Mouse (Mus musculus): ENCODE measurements around the gene Cul9.

Gene Cul9

GRCm38 (mm10) chr17:46553926-46554325, 7.7 kb upstream of the Cul9 start:
- intact Hi-C loops (cut with DNase I), result no loop called here

DNA sequence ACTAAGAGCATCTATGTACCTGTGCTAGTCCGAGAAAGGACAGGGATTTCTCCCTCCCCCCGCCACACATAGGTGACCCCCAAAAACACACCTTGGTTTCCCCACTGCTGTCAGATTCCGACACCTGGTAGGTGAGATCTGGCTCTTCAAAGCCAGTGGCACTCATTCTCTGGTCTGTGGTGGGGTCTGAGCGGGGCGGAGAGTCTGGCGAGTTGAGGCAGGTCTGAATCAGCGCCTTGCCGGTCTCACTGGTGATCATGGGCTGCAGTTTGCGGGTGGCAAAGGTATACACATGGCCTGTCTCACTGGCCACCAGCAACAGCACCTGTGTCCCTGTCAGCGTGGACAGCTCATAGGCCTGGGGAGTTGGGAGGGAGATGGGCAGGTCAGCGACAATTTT, 7.3 kb upstream of the Cul9 start:
- intact Hi-C loops (cut with DNase I), result no loop called here

DNA sequence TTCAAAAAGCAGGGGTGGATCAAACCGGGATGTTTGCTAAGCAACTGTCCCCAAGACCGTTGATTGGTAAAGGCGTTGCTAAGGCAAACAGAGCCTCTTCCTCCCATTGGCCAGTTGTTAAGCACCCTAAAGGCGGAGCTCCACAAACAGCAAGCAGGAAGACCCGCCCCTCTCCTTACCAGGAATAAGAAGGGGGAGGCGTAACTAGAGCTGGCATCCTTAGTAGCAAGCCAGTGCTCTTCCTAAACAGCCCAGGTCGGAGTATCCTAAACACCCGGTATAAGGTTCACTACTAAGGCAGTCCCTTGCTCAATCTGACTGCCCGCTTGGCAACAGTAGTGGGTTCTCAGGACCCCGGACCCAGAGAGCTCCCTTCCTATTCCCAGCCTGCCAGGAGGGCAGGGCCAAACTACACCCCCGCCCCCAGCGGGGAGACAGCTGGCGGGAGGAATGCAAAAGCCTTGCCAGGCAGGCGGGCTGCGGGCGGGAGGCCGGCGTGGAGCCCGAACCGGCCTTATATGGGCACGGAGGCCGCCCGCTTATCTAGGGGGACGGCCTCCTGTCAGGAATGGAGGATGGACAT, 6.7 kb upstream of the Cul9 start:
- intact Hi-C loops (cut with DNase I), result no loop called here

DNA sequence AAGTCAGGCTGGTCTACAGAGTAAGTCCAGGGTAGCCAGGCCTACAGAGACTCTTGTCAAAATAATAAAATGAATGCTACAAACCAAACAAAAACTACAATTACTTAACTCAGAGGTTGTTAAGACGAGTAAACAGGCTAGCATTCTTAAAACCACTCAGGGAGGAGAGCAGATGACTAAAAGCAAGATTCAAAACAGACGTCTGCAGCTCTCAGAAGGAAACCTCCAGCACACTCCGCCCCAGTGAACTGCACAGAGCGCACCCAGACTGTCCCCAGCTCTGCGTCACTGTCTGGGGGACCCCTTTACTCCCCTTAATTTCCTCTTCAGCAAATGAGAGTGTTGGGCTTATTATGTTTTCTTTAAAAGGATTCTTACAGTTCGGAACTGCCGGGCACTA, 6.0 kb upstream of the Cul9 start:
- intact Hi-C loops (cut with DNase I), result no loop called here

DNA sequence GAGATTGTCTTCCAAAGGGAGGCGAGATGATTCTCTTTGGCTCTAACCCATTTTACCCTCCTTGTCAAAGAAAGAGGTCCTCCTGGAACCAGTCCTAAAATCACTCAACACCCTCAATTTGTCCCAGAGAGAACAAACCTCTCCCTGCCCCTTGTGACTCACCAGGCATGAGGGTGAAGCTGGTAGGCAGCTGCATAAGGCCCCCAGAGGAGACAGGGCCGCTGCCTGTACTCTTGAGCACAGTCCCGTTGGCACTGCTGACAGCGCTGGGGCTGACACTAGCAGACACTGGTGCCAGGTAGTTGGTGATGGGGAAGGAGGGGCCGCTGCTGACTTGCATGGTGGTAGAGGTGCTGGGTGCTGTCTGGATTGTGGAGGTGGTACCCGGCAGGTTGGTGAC, 5.2 kb upstream of the Cul9 start:
- intact Hi-C loops (cut with DNase I), result no loop called here

GRCm38 (mm10) chr17:46550904-46551303, 4.7 kb upstream of the Cul9 start:
- intact Hi-C loops (cut with DNase I), result no loop called here

GRCm38 (mm10) chr17:46549642-46550041, 3.5 kb upstream of the Cul9 start:
- intact Hi-C loops (cut with DNase I), result no loop called here

DNA sequence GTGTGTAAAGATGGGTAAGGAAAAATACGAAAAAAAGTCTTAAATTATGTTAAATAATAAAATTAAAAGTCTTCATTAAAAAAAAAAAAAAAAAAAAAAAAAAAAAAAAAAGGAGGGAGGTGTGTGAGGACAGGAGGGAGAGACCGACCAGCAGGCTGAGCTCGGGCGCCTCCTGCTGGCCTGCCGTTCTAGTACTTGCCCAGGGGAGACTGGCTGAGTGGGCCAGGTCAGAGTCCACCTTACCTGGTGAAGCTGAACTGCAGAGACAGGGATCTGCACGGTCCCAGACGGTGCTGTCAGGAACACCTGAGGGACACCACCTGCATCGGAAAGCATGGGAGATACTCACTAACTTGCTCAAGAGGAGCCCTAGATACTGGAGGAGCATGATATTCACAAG, 3.0 kb upstream of the Cul9 start:
- intact Hi-C loops (cut with DNase I), result no loop called here

- intact Hi-C loops (cut with DNase I), result no loop called here
These were observed 2.6 kb upstream of the Cul9 start for GRCm38 (mm10) chr17:46548741-46549140.

DNA sequence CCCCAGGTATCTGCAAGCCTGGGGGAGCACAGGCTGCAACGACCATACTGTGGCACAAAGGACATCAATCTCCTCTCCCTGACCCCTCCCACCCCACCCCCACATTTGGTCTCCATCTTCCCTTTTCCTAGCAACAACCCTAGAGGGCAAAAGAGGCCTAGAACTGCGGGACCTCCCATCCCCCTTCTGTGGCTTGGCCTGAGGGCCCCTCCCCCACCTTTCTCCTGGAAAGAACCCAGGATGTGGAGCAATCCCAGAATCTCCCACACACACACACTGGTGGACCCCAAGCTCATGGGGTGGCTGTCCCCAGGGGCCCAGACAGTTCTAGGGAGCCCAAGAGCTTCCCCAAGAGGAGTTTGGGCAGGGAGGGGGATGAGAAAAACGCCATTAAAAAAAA, 1.7 kb upstream of the Cul9 start:
- intact Hi-C loops (cut with DNase I), result no loop called here

- intact Hi-C loops (cut with DNase I), result no loop called here
These were observed 807 bp upstream of the Cul9 start for GRCm38 (mm10) chr17:46546995-46547394.

DNA sequence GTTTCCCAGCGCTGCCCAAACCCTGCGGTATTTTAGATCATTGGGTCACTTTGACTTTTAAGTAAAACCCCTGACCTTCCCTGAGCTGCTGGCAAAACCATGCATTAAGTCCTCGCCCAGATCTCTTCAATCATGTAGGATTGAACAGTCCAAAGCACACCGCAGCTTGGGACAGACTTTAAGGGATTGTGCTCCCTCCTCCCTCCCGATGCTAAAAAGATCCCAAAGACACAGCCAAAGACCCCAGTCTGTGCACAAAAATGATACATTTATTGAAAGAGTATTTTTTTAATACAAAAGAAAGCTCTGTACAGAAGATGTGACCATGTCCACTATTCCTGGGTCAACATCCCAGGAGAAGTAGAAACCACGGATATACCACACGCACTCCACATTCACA, 403 bp upstream of the Cul9 start:
- intact Hi-C loops (cut with DNase I), result no loop called here

DNA sequence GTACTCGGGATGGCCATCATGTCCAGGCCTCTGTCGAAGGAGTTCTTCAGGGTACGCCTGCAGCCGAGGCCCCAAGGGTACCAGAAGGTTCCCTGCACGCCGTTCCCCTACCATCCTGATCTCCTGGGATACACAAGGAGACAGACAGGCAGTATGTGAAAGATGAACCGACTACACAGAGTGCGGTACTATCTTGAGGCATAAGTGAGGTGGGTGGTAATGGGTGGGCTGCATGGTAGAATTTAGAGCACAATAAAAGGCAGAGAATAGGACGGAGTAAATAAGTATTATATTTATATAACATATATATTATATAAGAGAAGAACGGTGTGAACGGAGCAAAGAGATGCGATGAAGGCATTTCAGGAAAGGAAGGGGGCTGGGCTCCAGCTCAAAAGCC, 2.5 kb downstream of the Cul9 start:
- intact Hi-C loops (cut with DNase I), result no loop called here

DNA sequence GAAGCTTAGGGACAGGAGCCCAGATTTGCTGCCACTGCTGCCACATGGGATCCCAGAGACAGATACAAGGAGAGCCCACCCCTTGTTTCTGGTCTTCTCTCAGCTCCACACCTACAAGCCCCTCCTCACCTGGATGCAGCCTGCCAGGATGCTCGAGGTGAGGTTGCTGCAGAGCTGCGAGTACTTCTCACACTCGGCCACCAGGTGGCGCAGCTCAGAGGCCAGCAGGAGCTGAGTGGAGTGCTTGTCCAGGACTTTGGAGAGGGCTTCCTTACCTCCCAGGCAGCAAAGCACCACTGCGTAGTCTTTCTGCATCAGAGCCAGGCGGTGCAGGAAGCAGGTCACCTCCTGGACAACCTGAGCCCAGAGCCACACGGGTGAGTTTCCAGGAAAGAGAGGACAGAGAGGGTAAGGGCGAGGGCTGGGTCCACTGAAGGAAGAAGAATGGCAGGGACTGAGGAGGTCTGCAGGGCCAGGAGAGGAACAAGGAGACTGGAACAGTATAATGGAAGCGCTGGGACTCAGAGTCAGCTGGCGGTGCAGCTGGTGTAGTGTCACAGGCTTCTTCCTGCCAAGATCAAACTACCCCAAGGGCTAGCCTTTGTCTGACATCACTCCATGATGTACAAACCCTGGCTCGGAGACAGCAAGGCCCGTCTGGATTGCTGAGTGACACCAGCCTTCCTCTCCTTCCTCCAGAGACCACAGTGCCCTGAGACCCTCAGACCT, 20.4 kb downstream of the Cul9 start:
- intact Hi-C loops (cut with DNase I), result loop anchor here (2.0 to 10.0 kb wide), 3 partner anchors 62 to 189 kb away; partner anchors contain the start of gene Pex6

- intact Hi-C loops (cut with DNase I), result loop anchor here (2.0 to 10.0 kb wide), 3 partner anchors 62 to 190 kb away; partner anchors contain the start of gene Pex6
These were observed 21.1 kb downstream of the Cul9 start for GRCm38 (mm10) chr17:46525065-46525464.

GRCm38 (mm10) chr17:46521963-46522668, 24.1 kb downstream of the Cul9 start:
- intact Hi-C loops (cut with DNase I), result loop anchor here (10.0 kb wide), 1 partner anchor 193 kb away; the partner anchor contains the start of gene Pex6

GRCm38 (mm10) chr17:46521174-46521573, 25.0 kb downstream of the Cul9 start:
- intact Hi-C loops (cut with DNase I), result loop anchor here (10.0 kb wide), 1 partner anchor 194 kb away; the partner anchor contains the start of gene Pex6

GRCm38 (mm10) chr17:46520385-46520979, 25.7 kb downstream of the Cul9 start:
- intact Hi-C loops (cut with DNase I), result loop anchor here (10.0 kb wide), 1 partner anchor 194 kb away; the partner anchor contains the start of gene Pex6

DNA sequence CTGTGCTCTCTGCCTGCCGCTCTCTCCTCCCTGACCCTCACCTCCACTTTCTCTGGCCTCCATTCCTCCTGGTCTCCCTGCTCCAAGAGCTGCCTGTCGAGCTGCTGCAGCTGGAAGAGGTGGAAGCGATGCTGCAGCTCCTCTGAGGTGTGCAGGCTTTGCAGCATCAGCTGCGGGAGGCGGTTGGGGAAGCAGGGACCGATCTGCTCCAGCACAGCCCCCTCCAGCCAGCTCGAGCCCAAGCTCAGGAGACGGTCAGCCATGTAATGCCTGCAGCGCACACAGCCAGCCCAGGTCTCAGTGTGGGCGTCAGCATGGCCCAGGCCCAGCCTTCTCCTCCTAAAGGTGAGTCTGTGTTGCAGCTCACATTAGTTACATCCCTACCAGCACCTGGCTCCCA, 26.2 kb downstream of the Cul9 start:
- intact Hi-C loops (cut with DNase I), result loop anchor here (10.0 kb wide), 1 partner anchor 195 kb away; the partner anchor contains the start of gene Pex6

DNA sequence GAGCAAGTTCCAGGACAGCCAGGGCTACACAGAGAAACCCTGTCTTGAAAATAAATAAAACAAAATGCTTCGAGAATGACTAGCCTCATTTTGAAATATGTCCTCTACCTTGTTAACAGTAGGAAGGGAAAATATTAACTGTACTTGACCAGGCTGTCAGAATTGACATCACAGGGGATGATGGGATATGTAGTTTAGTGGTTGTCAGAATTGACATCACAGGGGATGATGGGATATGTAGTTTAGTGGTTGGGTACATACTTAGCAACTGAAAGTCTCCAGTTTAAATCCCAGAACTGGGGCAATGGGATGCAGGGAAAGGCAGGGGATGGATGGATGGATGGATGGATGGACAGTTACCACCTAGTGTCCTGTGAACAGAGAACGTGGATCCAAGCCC, 32.9 kb downstream of the Cul9 start:
- intact Hi-C loops (cut with DNase I), result no loop called here

DNA sequence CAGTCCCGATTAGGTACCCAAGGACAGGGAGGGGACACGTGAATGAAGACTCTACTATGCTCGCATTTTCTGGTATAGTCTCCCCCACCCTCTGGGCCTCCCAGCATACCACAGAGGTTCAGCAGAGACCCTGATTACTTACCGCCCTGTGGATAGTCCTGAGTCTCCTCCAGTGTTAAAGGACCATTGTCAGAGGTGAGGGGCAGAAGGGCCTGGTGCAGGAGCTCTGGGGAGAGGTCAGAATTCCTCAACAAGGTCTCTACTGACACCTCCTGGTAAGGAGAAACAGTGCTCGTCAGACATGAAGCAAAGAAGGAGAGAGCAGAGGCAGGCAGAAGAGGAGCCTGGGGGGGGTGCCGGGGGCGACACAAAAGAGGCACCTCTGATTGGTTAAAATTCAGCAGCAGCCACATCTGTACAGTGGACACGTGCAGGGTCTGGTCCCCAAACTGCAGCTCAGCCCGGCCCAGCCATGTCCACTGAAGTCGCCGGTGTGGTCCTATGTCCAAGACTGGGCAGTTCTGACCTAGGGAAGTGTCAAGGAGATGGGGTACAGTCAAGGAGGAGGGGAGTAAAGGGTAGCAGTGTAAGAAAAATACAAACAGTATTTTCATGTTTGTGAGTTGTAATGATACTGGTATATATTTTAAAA, 35.0 kb downstream of the Cul9 start:
- intact Hi-C loops (cut with DNase I), result no loop called here

Measured in adrenal gland (tissue).